Mouse (Mus musculus): Measurements from ENCODE around the gene Celf2.

DNA sequence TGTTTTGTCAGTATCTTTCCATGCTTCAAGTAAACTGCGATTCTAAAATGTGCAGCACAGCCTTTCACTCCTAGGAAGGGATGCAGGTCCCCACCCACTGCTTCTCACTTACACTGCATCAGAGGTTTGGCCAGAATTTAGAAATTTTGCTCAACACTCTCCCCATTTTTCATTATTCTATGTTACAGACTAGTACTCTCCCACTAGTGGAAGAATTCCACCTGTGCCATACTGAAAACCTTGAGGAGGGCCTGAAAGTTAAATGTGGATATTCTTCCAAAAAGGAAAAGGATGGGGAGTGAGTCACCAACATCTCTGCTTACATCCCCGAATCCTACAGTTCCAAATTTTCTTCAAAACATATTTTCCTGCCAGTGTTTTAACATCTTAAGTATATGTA lies 276.0 kb downstream of the Celf2 start:
- TF ChIP-seq POLR2A (IDR thresholded peaks at IDR 0.05; ENCODE audit: borderline replicate concordance, low read depth, low read length): no peak
- no peak for TF ChIP-seq CTCF (IDR thresholded peaks at IDR 0.05; ENCODE audit: low read depth, low read length)

Data from bone marrow macrophage, adult 2 months (primary cell).